Mouse (Mus musculus) intestine, embryonic 14.5 days (tissue): ENCODE data around the gene Gm42674. TPM values are rescaled to one million over a fixed set of nuclear protein-coding genes. Genes with fewer than 3 reads are reported as not detected.

Source experiments
- ATAC-seq: fragments of 200-750 bp; cut with Nextera tagmentation; replicated peaks from 2 replicates; pipeline ENCODE4 v1.8.0; 2017; ENCODE audit warnings: low read depth, moderate number of reproducible peaks, moderate TSS enrichment, moderate library complexity; ENCODE audit not compliant: low FRiP score, low TSS enrichment
- DNase-seq: peaks from one replicate; pipeline ENCODE4 v3.0.0-alpha.2; 2018; ENCODE audit warnings: low spot score
- H3K27ac ChIP-seq: fragments of 300-500 bp; sonication (generic); 2 replicates; pipeline ENCODE4 v1.5.1; 2014; ENCODE audit warnings: low read depth, mild to moderate bottlenecking, control low read depth
- H3K27me3 ChIP-seq: fragments of 300-500 bp; sonication (generic); replicated peaks from 2 replicates; pipeline ENCODE4 v1.6.1; 2014; ENCODE audit warnings: low read length, control low read depth; ENCODE audit not compliant: control insufficient read depth, insufficient read depth
- H3K36me3 ChIP-seq: fragments of 300-500 bp; sonication (generic); 2 replicates; pipeline ENCODE4 v1.6.1; 2014; ENCODE audit warnings: low read length, control low read depth; ENCODE audit not compliant: control insufficient read depth, insufficient read depth
- H3K4me1 ChIP-seq: fragments of 300-500 bp; sonication (generic); replicated peaks from 2 replicates; pipeline ENCODE4 v1.6.1; 2014; ENCODE audit warnings: low read length, control low read depth, mixed read lengths; ENCODE audit not compliant: control insufficient read depth, insufficient read depth
- H3K4me2 ChIP-seq: fragments of 300-500 bp; sonication (generic); 2 replicates; pipeline ENCODE4 v1.6.1; 2014; ENCODE audit warnings: low read length
- H3K4me3 ChIP-seq: fragments of 300-500 bp; sonication (generic); 2 replicates; pipeline ENCODE4 v1.5.1; 2014; ENCODE audit warnings: low read depth, low read length, control low read depth, mixed read lengths
- H3K9ac ChIP-seq: fragments of 300-500 bp; sonication (generic); 2 replicates; pipeline ENCODE4 v1.6.1; 2014; ENCODE audit warnings: mild to moderate bottlenecking, low read length
- H3K9me3 ChIP-seq: fragments of 300-500 bp; sonication (generic); 2 replicates; pipeline ENCODE4 v1.6.1; 2016; ENCODE audit warnings: low read length, control low read depth; ENCODE audit not compliant: control insufficient read depth
- WGBS: fragments of 180-500 bp; shearing (Covaris S2); extraction: QIAGEN DNeasy Blood & Tissue Kit; methylation state at CpG from one replicate; pipeline ENCODE4 v1.1.7; 2014; 5-methylcytosine and 5-hydroxymethylcytosine counted together
- polyA plus RNA-seq: library from polyadenylated mRNA; unstranded; fragments of >200 nt; fragmentation: Nextera tagmentation; extraction: Ambion mirVana; gene quantifications from 2 replicates; pipeline ENCODE4 v1.2.1, GENCODE M21; 2014

Gm42674 gene
- polyA plus RNA-seq, 1 experiment from 2014 or later: not detected

GRCm38 (mm10) chr3:90600458-90601195 is 1.1 kb upstream of the Gm42674 start:
- Histone ChIP-seq H3K4me3 (no peak overlapping the region), H3K36me3 (no peaks in the 10 kb centered on the region), H3K9ac (no peak overlapping the region), H3K9me3 (no peaks in the 10 kb centered on the region), H3K27ac (no peak overlapping the region), H3K4me1 (peaks cover 16% of the 10 kb centered on the region), H3K27me3 (no peaks in the 10 kb centered on the region), H3K4me2 (no peak overlapping the region)
- no peak for DNase-seq
- 80% methylated on average over 8 of the region's 8 CpGs for WGBS
- ATAC-seq: no peak

GRCm38 (mm10) chr3:90603623-90604022 is 1.9 kb downstream of the Gm42674 start, which contains the start of gene S100a4:
Gene S100a4 (plus strand): TSS chr3:90603771.
- WGBS: 43% methylated on average over 3 of the region's 3 CpGs

GRCm38 (mm10) chr3:90604416-90604815 is 2.7 kb downstream of the Gm42674 start:
- Histone ChIP-seq H3K4me2 (no peak overlapping the region), H3K36me3 (no peaks in the 10 kb centered on the region), H3K27me3 (no peaks in the 10 kb centered on the region), H3K9me3 (no peaks in the 10 kb centered on the region), H3K4me3 (no peak overlapping the region), H3K27ac (peak overlapping the region; percentile 44), H3K9ac (no peak overlapping the region), H3K4me1 (peaks cover 23% of the 10 kb centered on the region)
- peak; percentile 88 for DNase-seq
- ATAC-seq: peak; percentile 73
- 28% methylated on average over 4 of the region's 4 CpGs for WGBS

More at GRCm38 (mm10) chr3:90603623-90604022, 1.9 kb downstream of the Gm42674 start, which contains the start of gene S100a4:
- ATAC-seq (no peak), DNase-seq (no peak)
- no peaks in the 10 kb centered on the region for H3K36me3 ChIP-seq
- no peaks in the 10 kb centered on the region for H3K27me3 ChIP-seq
- no peak within 1 kb of the TSS for H3K9ac ChIP-seq
- peak within 1 kb of the TSS; percentile 44 for H3K27ac ChIP-seq
- no peaks in the 10 kb centered on the region for H3K9me3 ChIP-seq
- peaks cover 23% of the 10 kb centered on the region for H3K4me1 ChIP-seq
- H3K4me3 ChIP-seq: no peak within 1 kb of the TSS
- no peak within 1 kb of the TSS for H3K4me2 ChIP-seq

- H3K4me2 ChIP-seq: no peak overlapping the region
- H3K27me3 ChIP-seq: no peaks in the 10 kb centered on the region
- H3K4me1 ChIP-seq: peaks cover 23% of the 10 kb centered on the region
- WGBS: 84% methylated on average over 3 of the region's 3 CpGs
- no peak for ATAC-seq
- no peak for DNase-seq
- H3K4me3 ChIP-seq: no peak overlapping the region
- no peaks in the 10 kb centered on the region for H3K9me3 ChIP-seq
- H3K27ac ChIP-seq: peak overlapping the region; percentile 40
- no peaks in the 10 kb centered on the region for H3K36me3 ChIP-seq
- H3K9ac ChIP-seq: no peak overlapping the region
Observed at GRCm38 (mm10) chr3:90605049-90605448, 3.3 kb downstream of the Gm42674 start.

- 77% methylated on average over 2 of the region's 2 CpGs for WGBS
- H3K9ac ChIP-seq: no peak overlapping the region
- ATAC-seq: no peak
- DNase-seq: no peak
- no peaks in the 10 kb centered on the region for H3K9me3 ChIP-seq
- no peak overlapping the region for H3K4me3 ChIP-seq
- H3K4me1 ChIP-seq: peaks cover 23% of the 10 kb centered on the region
- H3K27me3 ChIP-seq: no peaks in the 10 kb centered on the region
- H3K36me3 ChIP-seq: no peaks in the 10 kb centered on the region
- peak overlapping the region; percentile 39 for H3K27ac ChIP-seq
- no peak overlapping the region for H3K4me2 ChIP-seq
Observed at GRCm38 (mm10) chr3:90605736-90606135, 4.0 kb downstream of the Gm42674 start.

GRCm38 (mm10) chr3:90606185-90606584 is 4.5 kb downstream of the Gm42674 start:
- H3K4me2 ChIP-seq: no peak overlapping the region
- peak overlapping the region; percentile 39 for H3K27ac ChIP-seq
- WGBS: 55% methylated on average over 6 of the region's 6 CpGs
- H3K9ac ChIP-seq: no peak overlapping the region
- no peak overlapping the region for H3K4me3 ChIP-seq
- no peak for ATAC-seq
- H3K27me3 ChIP-seq: no peaks in the 10 kb centered on the region
- no peaks in the 10 kb centered on the region for H3K9me3 ChIP-seq
- H3K36me3 ChIP-seq: no peaks in the 10 kb centered on the region
- DNase-seq: no peak
- H3K4me1 ChIP-seq: peaks cover 23% of the 10 kb centered on the region

GRCm38 (mm10) chr3:90607361-90607760 is 5.7 kb downstream of the Gm42674 start:
- no peaks in the 10 kb centered on the region for H3K36me3 ChIP-seq
- ATAC-seq: no peak
- H3K9me3 ChIP-seq: no peaks in the 10 kb centered on the region
- H3K27me3 ChIP-seq: no peaks in the 10 kb centered on the region
- DNase-seq: no peak
- no peak overlapping the region for H3K4me3 ChIP-seq
- no peak overlapping the region for H3K27ac ChIP-seq
- 85% methylated on average over 3 of the region's 3 CpGs for WGBS
- peaks cover 23% of the 10 kb centered on the region for H3K4me1 ChIP-seq
- H3K9ac ChIP-seq: no peak overlapping the region
- no peak overlapping the region for H3K4me2 ChIP-seq

- 51% methylated on average over 3 of the region's 3 CpGs for WGBS
- Histone ChIP-seq H3K36me3 (no peaks in the 10 kb centered on the region), H3K27ac (no peak within 1 kb of the TSS), H3K4me1 (peaks cover 29% of the 10 kb centered on the region), H3K27me3 (no peaks in the 10 kb centered on the region), H3K9me3 (no peaks in the 10 kb centered on the region), H3K9ac (no peak within 1 kb of the TSS), H3K4me3 (no peak within 1 kb of the TSS), H3K4me2 (no peak within 1 kb of the TSS)
- no peak for ATAC-seq
- DNase-seq: no peak
Observed at GRCm38 (mm10) chr3:90608223-90608622, 6.5 kb downstream of the Gm42674 start, which contains the start of gene S100a5. Gene S100a5 (plus strand): TSS chr3:90608523.

- Histone ChIP-seq H3K36me3 (no peaks in the 10 kb centered on the region), H3K9me3 (no peaks in the 10 kb centered on the region), H3K27ac (no peak overlapping the region), H3K4me3 (no peak overlapping the region), H3K4me2 (no peak overlapping the region), H3K27me3 (no peaks in the 10 kb centered on the region), H3K9ac (no peak overlapping the region), H3K4me1 (peaks cover 28% of the 10 kb centered on the region)
- DNase-seq (no peak), ATAC-seq (no peak)
Observed at GRCm38 (mm10) chr3:90609102-90609501, 7.4 kb downstream of the Gm42674 start.
